Mouse (Mus musculus) limb, embryonic 10.5 days (tissue): Measurements from ENCODE around the gene Xdh. TPM values are rescaled to one million over a fixed set of nuclear protein-coding genes. Genes with fewer than 3 reads are reported as not detected.

ENCODE experiments used
- DNase-seq: peaks from one replicate; pipeline ENCODE4 v3.0.0-alpha.2; 2017; ENCODE audit warnings: low spot score
- H3K27ac ChIP-seq: fragments of 300-500 bp; sonication (generic); 2 replicates; pipeline ENCODE4 v1.5.1; 2016; ENCODE audit warnings: mild to moderate bottlenecking
- H3K27me3 ChIP-seq: fragments of 300-500 bp; sonication (generic); 2 replicates; pipeline ENCODE4 v1.6.1; 2016; ENCODE audit warnings: low read depth, mild to moderate bottlenecking; ENCODE audit not compliant: poor library complexity, severe bottlenecking
- H3K36me3 ChIP-seq: fragments of 300-500 bp; sonication (generic); 2 replicates; pipeline ENCODE4 v1.6.1; 2016; ENCODE audit warnings: mild to moderate bottlenecking, moderate library complexity
- H3K4me1 ChIP-seq: fragments of 300-500 bp; sonication (generic); 2 replicates; pipeline ENCODE4 v1.6.1; 2016
- H3K4me3 ChIP-seq: fragments of 300-500 bp; sonication (generic); 2 replicates; pipeline ENCODE4 v1.5.1; 2016; ENCODE audit warnings: mild to moderate bottlenecking, moderate library complexity
- H3K9me3 ChIP-seq: fragments of 300-500 bp; sonication (generic); replicated peaks from 2 replicates; pipeline ENCODE4 v1.6.1; 2016; ENCODE audit warnings: mild to moderate bottlenecking
- WGBS: fragments of 180-500 bp; shearing (Covaris S2); methylation state at CpG from one replicate; pipeline ENCODE4 v1.1.7; 2016; 5-methylcytosine and 5-hydroxymethylcytosine counted together
- polyA plus RNA-seq: library from polyadenylated mRNA; unstranded; fragments of >200 nt; fragmentation: Nextera tagmentation; extraction: Ambion mirVana; gene quantifications from 2 replicates; pipeline ENCODE4 v1.2.1, GENCODE M21; 2016

Gene Xdh
- polyA plus RNA-seq, 1 experiment from 2014 or later = 0.36 TPM

DNA sequence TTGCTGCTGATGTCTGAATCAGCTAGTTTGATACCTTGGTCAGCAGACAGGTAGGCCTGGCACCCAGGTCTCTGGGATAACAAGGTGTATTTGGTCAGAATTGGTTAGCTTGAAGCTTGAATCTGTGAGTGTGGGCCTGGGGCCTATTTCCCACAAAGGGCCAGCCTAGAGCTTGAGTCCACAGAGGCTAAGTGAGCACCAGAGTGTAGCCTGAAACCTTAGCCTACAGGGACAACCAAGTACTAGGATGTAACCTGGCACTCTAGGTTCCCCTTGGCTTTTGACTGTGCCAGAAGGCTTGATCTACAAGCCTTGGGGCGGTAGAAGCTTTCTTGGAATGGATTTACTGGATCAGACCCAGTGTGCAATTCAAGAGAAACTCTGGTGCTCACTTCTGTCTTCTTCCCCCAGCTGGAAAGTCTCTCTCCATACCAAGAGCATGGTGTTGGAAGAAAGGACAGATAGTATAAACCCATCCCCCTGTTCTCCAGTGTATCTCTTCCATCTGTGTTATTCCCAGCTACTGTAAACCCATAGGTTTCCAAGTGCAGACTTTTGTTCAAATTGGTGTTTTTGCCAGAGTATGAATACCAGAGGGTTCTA lies 11.9 kb upstream of the Xdh start:
- Histone ChIP-seq H3K27me3 (no peaks in the 10 kb centered on the region), H3K4me1 (peaks cover 7% of the 10 kb centered on the region; the same call in 1 of the 2 replicates), H3K27ac (no peak overlapping the region), H3K36me3 (no peaks in the 10 kb centered on the region), H3K9me3 (no peaks in the 10 kb centered on the region), H3K4me3 (no peak overlapping the region)
- 94% methylated on average over 1 of the region's 1 CpGs for WGBS
- DNase-seq = no peak

DNA sequence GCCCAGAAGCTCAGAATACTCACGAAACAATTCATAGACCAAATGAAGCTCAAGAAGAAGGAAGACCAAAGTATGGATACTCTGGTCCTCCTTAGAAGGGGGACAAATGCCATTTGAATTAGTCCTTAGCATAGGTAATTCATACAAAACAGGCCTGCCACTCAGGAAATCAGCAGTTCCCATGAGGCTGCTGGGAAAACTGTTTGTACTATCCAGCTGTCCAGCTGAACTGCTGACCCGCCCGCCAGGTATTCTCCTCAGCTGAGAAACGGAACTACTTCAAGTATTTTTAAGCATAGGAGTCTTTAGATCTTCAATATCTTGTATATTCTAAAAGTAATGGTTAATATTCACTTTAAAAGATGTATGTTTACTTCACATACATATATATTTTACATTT lies 10.7 kb upstream of the Xdh start:
- WGBS = 91% methylated on average over 4 of the region's 4 CpGs
- H3K4me3 ChIP-seq = no peak overlapping the region
- DNase-seq = no peak
- H3K36me3 ChIP-seq = no peaks in the 10 kb centered on the region
- H3K9me3 ChIP-seq = no peaks in the 10 kb centered on the region
- H3K4me1 ChIP-seq = peaks cover 7% of the 10 kb centered on the region; the same call in 1 of the 2 replicates
- H3K27ac ChIP-seq = no peak overlapping the region
- H3K27me3 ChIP-seq = no peaks in the 10 kb centered on the region

DNA sequence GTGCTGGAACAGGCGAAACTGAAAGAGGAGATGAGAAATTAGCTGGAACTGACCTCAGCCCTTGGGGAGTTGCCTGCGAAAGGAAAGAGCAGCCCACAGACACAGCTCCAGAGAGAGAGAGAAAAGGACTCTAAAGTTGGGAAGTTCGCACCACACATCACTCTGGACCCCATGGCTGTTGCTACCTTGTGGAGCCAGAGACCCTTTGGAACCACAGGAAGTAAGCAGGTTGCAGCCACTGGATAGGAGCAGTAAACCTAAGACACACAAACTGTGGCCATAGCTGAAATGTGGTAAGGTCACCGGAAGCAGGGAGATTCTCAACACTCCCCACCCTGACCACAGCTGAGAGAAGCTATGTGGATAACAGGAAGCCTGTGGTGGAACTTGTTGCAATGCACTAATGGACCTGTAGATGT lies 2.1 kb upstream of the Xdh start:
- no peaks in the 10 kb centered on the region for H3K27me3 ChIP-seq
- H3K36me3 ChIP-seq = no peaks in the 10 kb centered on the region
- H3K27ac ChIP-seq = no peak overlapping the region
- 91% methylated on average over 4 of the region's 4 CpGs for whole genome bisulfite sequencing
- DNase-seq = no peak
- H3K4me1 ChIP-seq = peaks cover 6% of the 10 kb centered on the region; the same call in 1 of the 2 replicates
- H3K4me3 ChIP-seq = no peak overlapping the region
- H3K9me3 ChIP-seq = no peaks in the 10 kb centered on the region

DNA sequence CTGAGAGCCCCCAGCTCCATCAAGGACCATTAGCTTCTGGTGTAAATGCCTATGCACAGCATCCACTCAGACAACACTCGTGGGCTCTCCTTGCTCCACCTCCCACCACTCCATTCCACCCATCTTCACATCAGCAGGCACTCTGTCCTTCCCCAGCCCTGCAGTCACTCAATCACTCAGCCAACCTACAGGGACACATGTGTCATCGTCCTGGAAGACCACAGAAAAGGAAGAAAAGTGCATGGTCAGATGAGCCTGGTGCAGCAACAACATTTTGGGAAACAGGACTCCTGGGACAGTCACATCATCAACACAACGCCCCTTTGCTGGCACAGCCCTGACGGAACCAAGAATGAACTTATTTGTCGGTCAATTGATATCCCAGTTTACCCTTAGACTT lies 974 bp upstream of the Xdh start:
- no peak overlapping the region for H3K4me3 ChIP-seq

DNA sequence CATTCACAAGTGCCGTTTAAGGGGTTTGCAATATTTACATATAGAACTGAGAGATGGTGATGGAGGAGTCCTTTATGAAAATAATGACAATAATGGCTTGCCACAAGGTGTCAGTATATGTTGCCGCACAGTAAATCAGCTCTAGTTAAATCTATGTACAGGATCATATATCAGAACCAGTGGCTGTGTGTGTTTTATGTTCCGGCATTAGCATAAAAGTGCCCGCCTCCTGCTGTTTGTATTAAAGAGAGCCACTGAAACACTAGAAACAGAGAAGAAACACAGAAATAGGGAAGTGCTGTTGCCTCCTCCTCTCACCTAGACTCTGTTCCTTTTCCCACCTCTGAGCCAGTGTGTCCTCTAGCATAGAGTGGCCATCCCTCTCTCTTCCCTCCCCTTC lies 498 bp downstream of the Xdh start:
- H3K9me3 ChIP-seq = no peaks in the 10 kb centered on the region
- no peak overlapping the region for H3K4me3 ChIP-seq
- no peaks in the 10 kb centered on the region for H3K27me3 ChIP-seq
- H3K36me3 ChIP-seq = no peaks in the 10 kb centered on the region
- WGBS = 84% methylated on average over 4 of the region's 4 CpGs
- no peak overlapping the region for H3K27ac ChIP-seq
- no peak for DNase-seq
- H3K4me1 ChIP-seq = peaks cover 6% of the 10 kb centered on the region; the same call in 1 of the 2 replicates

More for the DNA sequence above, 974 bp upstream of the Xdh start:
- DNase-seq = no peak
- Histone ChIP-seq H3K27me3 (no peaks in the 10 kb centered on the region), H3K27ac (no peak overlapping the region), H3K9me3 (no peaks in the 10 kb centered on the region), H3K36me3 (no peaks in the 10 kb centered on the region), H3K4me1 (peaks cover 6% of the 10 kb centered on the region; the same call in 1 of the 2 replicates)
- WGBS = 83% methylated on average over 5 of the region's 5 CpGs

DNA sequence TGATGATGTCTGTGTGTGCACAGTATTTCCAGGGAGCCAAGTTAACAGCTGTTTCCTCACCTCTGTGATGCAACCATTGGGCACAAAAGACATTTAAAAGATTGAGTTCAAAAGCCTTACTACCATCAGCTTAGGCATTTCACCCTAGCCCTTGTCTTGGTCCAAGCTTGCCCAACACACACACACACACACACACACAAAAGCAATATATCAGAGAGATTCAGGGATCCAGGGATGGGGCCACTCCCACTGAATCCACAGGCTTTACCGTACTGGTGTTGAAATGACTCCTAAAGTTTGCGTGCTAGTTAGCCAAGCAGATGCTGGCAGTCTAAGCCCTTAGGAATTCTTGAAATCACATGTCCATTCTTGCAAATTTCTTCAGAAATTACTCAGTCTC lies 1.2 kb downstream of the Xdh start:
- Histone ChIP-seq H3K36me3 (no peaks in the 10 kb centered on the region), H3K27ac (no peak overlapping the region), H3K9me3 (no peaks in the 10 kb centered on the region), H3K27me3 (no peaks in the 10 kb centered on the region), H3K4me1 (peaks cover 6% of the 10 kb centered on the region; the same call in 1 of the 2 replicates), H3K4me3 (no peak overlapping the region)
- no peak for DNase-seq
- 89% methylated on average over 2 of the region's 2 CpGs for WGBS

DNA sequence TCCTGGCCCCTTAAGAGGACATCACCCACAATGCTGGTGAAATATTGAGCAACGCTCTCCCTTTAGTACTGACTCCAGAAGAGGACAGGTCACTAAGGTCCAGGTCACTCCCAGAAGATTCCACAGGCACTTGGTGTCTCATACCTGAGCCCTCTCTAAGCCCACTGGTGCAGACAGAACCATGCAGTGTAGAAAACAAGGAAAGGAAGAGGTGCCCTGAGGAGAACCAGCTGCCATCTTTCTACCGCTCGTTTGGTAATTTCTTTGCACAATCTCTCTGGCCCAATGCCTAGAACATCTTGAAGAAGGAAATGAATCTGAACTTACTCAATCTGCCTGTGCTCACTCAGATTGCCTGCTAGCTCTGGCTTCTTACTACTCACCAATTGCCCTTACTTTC lies 2.0 kb downstream of the Xdh start:
- Histone ChIP-seq H3K4me1 (peaks cover 6% of the 10 kb centered on the region; the same call in 1 of the 2 replicates), H3K36me3 (no peaks in the 10 kb centered on the region), H3K4me3 (no peak overlapping the region), H3K27me3 (no peaks in the 10 kb centered on the region), H3K27ac (no peak overlapping the region), H3K9me3 (no peaks in the 10 kb centered on the region)
- 98% methylated on average over 3 of the region's 3 CpGs for WGBS
- no peak for DNase-seq

DNA sequence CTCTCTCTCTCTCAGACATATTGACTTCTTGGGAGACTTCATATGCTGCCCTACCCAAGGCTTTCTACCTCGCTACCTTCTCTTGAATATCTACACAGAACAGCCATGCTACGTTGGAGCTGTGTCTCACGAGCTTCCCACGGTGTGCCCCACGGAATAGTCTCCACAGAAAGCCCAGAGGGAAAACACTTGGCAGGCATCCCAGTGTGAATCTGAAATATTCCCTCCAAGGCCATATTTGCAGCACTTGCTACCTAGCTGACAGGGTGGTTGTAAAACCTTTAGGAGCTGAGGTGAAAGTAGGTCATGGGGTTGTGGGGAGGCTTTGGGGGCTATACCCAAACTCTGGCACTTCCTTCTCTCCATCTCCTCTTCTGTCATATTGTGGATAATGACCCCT lies 3.1 kb downstream of the Xdh start:
- no peaks in the 10 kb centered on the region for H3K36me3 ChIP-seq
- 86% methylated on average over 5 of the region's 5 CpGs for WGBS
- H3K4me3 ChIP-seq = no peak overlapping the region
- no peaks in the 10 kb centered on the region for H3K27me3 ChIP-seq
- no peaks in the 10 kb centered on the region for H3K9me3 ChIP-seq
- no peak for DNase-seq
- no peak overlapping the region for H3K27ac ChIP-seq
- peaks cover 6% of the 10 kb centered on the region; the same call in 1 of the 2 replicates for H3K4me1 ChIP-seq

DNA sequence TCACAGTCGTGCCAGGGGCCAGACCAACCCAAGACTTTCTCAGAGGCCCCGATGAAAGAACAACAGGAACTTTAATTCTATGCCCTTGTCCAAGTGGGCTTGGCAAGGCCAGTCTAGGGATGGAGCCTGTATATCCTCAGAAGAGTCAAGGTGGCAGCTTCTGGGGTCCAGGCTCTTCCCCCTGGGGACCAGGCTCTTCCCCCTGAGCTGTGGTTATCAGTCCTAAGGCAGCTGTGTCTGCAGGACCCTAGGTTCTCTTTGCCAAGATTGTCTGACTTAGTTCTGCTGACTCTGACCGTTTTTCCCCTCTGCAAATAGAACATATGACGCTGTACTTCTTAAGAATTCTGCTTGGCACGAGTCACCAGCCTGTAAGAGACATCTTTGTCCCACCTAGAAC lies 5.3 kb downstream of the Xdh start:
- H3K27ac ChIP-seq = no peak overlapping the region
- no peaks in the 10 kb centered on the region for H3K27me3 ChIP-seq
- H3K36me3 ChIP-seq = no peaks in the 10 kb centered on the region
- WGBS = 85% methylated on average over 5 of the region's 5 CpGs
- H3K9me3 ChIP-seq = no peaks in the 10 kb centered on the region
- no peak for DNase-seq
- H3K4me1 ChIP-seq = peaks cover 6% of the 10 kb centered on the region; the same call in 1 of the 2 replicates
- H3K4me3 ChIP-seq = no peak overlapping the region

DNA sequence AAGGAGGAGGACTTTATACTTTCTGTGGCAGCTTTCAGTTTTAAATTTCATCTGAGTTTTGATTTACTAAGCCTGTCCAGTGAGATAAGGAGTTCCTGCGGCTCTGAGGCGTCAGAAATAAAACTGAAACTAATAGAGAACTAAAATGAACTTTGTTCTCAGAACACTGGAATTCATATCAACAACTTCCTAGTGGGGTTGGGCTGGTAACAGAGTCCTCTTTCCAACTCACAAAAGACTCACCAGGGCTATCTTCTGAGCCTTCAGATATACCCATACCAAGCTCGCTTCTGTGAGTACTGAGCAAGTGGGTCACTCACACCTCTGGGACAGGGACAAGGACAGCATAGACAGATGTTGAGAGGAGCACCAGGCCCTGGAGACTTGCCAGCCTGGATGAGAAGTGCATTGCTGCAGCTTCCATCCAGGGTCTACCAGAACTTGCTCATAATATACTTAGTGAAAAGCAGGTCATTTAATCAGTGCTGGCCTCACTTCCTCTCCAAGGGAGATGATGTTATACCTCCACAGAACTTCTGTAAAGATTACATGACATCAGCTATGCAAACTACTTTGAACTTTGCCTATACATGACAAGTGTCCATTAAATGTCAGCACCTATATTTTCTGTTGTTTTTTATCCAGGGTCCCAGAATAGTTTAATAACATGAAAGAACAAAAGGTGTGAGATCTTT lies 7.6 kb downstream of the Xdh start:
- no peaks in the 10 kb centered on the region for H3K27me3 ChIP-seq
- no peaks in the 10 kb centered on the region for H3K36me3 ChIP-seq
- DNase-seq = no peak
- 90% methylated on average over 3 of the region's 3 CpGs for WGBS
- no peaks in the 10 kb centered on the region for H3K9me3 ChIP-seq
- no peak overlapping the region for H3K4me3 ChIP-seq
- no peak overlapping the region for H3K27ac ChIP-seq
- H3K4me1 ChIP-seq = no peaks in the 10 kb centered on the region

DNA sequence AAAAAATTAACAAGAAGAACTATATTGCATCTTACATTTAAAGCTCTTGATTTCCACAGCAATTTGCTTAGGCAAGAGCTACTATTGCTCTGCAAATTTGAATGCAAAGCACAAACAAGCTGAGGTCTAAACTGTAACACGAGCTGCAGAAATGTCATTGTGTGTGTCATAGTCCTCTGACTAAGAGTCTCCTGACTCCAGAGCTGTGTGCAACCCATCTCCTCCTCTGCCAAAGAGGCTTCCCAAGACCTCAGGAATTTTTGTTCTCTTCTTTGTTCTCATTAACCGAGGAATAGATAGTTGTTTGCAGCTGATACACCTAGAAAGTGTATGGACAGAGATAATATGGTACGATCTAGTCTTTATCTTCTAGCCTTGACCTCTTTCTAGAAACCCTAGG lies 8.2 kb downstream of the Xdh start:
- no peak overlapping the region for H3K4me3 ChIP-seq
- no peaks in the 10 kb centered on the region for H3K27me3 ChIP-seq
- 83% methylated on average over 3 of the region's 3 CpGs for WGBS
- H3K9me3 ChIP-seq = no peaks in the 10 kb centered on the region
- no peak for DNase-seq
- H3K36me3 ChIP-seq = no peaks in the 10 kb centered on the region
- H3K27ac ChIP-seq = no peak overlapping the region
- H3K4me1 ChIP-seq = no peaks in the 10 kb centered on the region

DNA sequence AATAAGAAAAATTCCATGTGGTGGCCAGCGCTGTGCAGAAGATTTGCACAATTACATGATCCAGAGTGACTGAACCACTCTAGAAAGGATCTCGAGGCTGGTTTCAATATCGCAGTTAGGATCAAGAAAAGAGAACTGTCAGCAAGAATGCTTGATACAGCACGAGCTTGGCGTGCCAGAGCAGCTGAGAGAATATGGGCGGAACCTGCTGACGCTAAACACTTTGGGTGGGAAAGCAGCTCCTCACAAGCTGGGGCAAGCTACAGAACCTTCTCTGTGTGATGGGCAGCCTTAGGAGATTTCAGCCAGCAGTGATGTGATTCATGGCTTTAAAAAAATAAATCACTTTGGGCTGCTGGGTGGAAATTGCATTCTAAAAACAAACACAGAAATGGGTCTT lies 12.9 kb downstream of the Xdh start:
- WGBS = 89% methylated on average over 7 of the region's 7 CpGs
- no peak for DNase-seq
- H3K36me3 ChIP-seq = no peaks in the 10 kb centered on the region
- H3K9me3 ChIP-seq = no peaks in the 10 kb centered on the region
- H3K4me1 ChIP-seq = peaks cover 5% of the 10 kb centered on the region; the same call in 1 of the 2 replicates
- H3K4me3 ChIP-seq = no peak overlapping the region
- no peaks in the 10 kb centered on the region for H3K27me3 ChIP-seq
- no peak overlapping the region for H3K27ac ChIP-seq

DNA sequence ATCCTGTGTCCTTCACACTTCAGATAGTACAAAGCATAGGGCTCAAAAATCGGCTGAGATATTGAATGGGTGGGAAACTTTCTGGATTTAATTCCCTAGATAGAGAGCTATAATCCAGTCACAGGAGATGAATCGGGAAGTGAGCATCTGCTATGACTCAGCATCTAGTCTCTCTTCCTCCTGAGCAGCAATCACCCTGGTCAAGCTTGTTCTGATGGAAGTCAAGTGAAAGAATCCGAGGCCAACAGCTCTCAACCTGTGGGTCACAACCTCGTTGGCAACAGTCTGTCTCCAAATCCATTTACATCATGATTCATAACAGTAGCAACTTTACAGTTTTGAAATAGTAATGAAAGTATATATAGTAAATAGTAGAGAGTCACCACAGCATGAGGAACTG lies 14.8 kb downstream of the Xdh start:
- no peaks in the 10 kb centered on the region for H3K27me3 ChIP-seq
- DNase-seq = no peak
- no peak overlapping the region for H3K27ac ChIP-seq
- H3K4me3 ChIP-seq = no peak overlapping the region
- 81% methylated on average over 4 of the region's 4 CpGs for WGBS
- H3K4me1 ChIP-seq = peaks cover 5% of the 10 kb centered on the region; the same call in 1 of the 2 replicates
- H3K36me3 ChIP-seq = no peaks in the 10 kb centered on the region
- H3K9me3 ChIP-seq = no peaks in the 10 kb centered on the region
